Mouse (Mus musculus) ES-Bruce4 (cell line): ENCODE data around the gene Efnb2.

ENCODE experiments used
- CTCF ChIP-seq: IDR thresholded peaks from one replicate; pipeline ENCODE4 v1.8.1; 2011; ENCODE audit warnings: low read depth, low read length
- EP300 ChIP-seq: IDR thresholded peaks from 2 replicates; pipeline ENCODE4 v1.6.1; 2011; ENCODE audit warnings: low read depth, low read length; ENCODE audit not compliant: insufficient read depth
- POLR2A ChIP-seq: IDR thresholded peaks from one replicate; pipeline ENCODE4 v1.8.1; 2011; ENCODE audit warnings: low read length; ENCODE audit not compliant: insufficient read depth

GRCm38 (mm10) chr8:8605621-8606020, 55.4 kb downstream of the Efnb2 start:
- TF ChIP-seq CTCF (no peak), POLR2A (no peak), EP300 (no peak)
